Mouse (Mus musculus): ENCODE data around the gene Gjc2. TPM values are rescaled to one million over a fixed set of nuclear protein-coding genes. Genes with fewer than 3 reads are reported as not detected.
A peak's percentile ranks its signal among the peaks of the same experiment; 100 is the strongest.
"Not testable (repeated sequence)": the region's sequence is repeated elsewhere in the genome, so short reads cannot be mapped to it uniquely, and the experiment has no call there.

Gjc2 gene
- polyA plus RNA-seq, 1 experiment from 2014 or later: not detected

DNA sequence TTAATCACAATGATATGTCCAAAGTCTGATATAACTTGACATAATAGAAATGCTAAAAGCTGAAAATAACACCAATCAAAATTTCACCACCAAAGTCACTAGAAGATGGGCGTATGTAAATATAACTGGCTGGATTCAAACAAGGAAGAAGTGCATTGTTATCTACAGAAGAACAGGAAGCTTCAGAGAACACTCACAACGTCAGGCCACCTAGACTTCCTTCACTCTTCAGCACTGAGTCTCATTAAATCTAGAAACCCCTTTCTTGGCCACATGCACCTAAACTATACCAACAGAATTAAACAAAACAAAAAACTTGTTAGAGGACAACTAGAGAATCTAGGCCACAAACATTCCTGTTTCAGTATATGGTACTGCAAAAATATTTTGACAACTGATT is 41.5 kb upstream of the Gjc2 start:
- ATAC-seq (ENCODE audit: insufficient read depth, low FRiP score, low TSS enrichment) (no peak), DNase-seq (ENCODE audit: low spot score) (no peak)
- Histone ChIP-seq H3K4me3 (ENCODE audit: low read depth, low read length) (no peak overlapping the region), H3K36me3 (ENCODE audit: control insufficient read depth, insufficient read depth, low read length) (peaks cover 2% of the 10 kb centered on the region; the same call in 1 of the 2 replicates), H3K4me2 (ENCODE audit: low read depth) (no peak overlapping the region), H3K27me3 (ENCODE audit: control insufficient read depth, insufficient read depth, low read length) (no peaks in the 10 kb centered on the region), H3K9ac (ENCODE audit: low read length) (no peak overlapping the region), H3K9me3 (ENCODE audit: control insufficient read depth, low read length) (no peaks in the 10 kb centered on the region), H3K4me1 (ENCODE audit: control insufficient read depth, insufficient read depth, low read length) (peaks cover 19% of the 10 kb centered on the region), H3K27ac (ENCODE audit: low read depth, low read length) (no peak overlapping the region)
- WGBS: 85% methylated on average over 2 of the region's 2 CpGs

DNA sequence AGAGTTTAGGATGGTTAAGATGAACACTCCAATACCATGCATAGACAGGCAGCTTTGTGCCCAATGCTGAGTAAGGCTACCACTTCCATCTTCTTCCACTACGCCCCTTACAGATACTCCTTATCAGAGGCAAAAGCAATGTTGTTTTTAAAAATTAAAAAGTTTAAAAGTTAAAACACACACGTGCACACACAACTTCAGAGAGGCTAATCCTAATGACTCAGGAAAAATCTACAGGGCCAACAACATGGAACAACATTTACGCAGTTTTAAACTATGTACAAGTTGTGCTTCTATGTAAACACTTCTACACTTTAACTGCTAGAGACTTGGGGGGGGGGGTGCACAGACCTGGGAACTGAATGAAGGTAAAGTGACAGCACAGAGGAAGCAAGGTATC is 41.0 kb upstream of the Gjc2 start:
- no peak overlapping the region for H3K4me3 ChIP-seq (ENCODE audit: low read depth, low read length)

DNA sequence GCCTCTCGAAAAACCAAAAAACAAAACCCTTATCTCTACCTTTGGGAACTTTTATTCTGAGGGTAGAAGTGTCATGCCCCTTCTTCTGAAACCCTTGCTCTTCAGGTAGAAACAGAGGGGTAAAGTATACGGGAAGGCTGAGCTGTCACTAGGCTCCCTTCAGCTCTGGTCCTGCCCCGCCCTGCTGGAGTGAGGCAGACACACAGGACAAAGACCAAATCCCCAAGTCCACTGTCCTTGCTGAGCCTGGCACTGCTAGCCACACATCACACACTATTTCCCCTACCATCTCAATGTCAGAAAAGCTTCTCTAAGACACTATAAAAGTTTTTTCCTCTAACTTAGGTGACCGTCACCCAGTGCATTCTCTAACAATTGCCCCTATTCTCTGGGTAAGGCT is 39.3 kb upstream of the Gjc2 start:
- H3K36me3 ChIP-seq (ENCODE audit: control insufficient read depth, insufficient read depth, low read length): peaks cover 2% of the 10 kb centered on the region
- no peaks in the 10 kb centered on the region for H3K27me3 ChIP-seq (ENCODE audit: control insufficient read depth, insufficient read depth, low read length)
- 92% methylated on average over 4 of the region's 4 CpGs for WGBS
- H3K9me3 ChIP-seq (ENCODE audit: control insufficient read depth, low read length): no peaks in the 10 kb centered on the region
- no peak for DNase-seq (ENCODE audit: low spot score)
- no peak overlapping the region for H3K4me2 ChIP-seq (ENCODE audit: low read depth)
- H3K27ac ChIP-seq (ENCODE audit: low read depth, low read length): no peak overlapping the region
- H3K4me1 ChIP-seq (ENCODE audit: control insufficient read depth, insufficient read depth, low read length): peaks cover 16% of the 10 kb centered on the region
- H3K4me3 ChIP-seq (ENCODE audit: low read depth, low read length): no peak overlapping the region
- H3K9ac ChIP-seq (ENCODE audit: low read length): no peak overlapping the region
- no peak for ATAC-seq (ENCODE audit: insufficient read depth, low FRiP score, low TSS enrichment)

More for the DNA sequence above, 41.0 kb upstream of the Gjc2 start:
- Histone ChIP-seq H3K36me3 (ENCODE audit: control insufficient read depth, insufficient read depth, low read length) (peaks cover 2% of the 10 kb centered on the region; the same call in 1 of the 2 replicates), H3K9ac (ENCODE audit: low read length) (no peak overlapping the region), H3K27me3 (ENCODE audit: control insufficient read depth, insufficient read depth, low read length) (no peaks in the 10 kb centered on the region), H3K4me2 (ENCODE audit: low read depth) (no peak overlapping the region), H3K4me1 (ENCODE audit: control insufficient read depth, insufficient read depth, low read length) (peaks cover 19% of the 10 kb centered on the region), H3K27ac (ENCODE audit: low read depth, low read length) (no peak overlapping the region), H3K9me3 (ENCODE audit: control insufficient read depth, low read length) (no peaks in the 10 kb centered on the region)
- no peak for DNase-seq (ENCODE audit: low spot score)
- ATAC-seq (ENCODE audit: insufficient read depth, low FRiP score, low TSS enrichment): no peak
- WGBS: 92% methylated on average over 3 of the region's 3 CpGs

- H3K4me3 ChIP-seq (ENCODE audit: low read depth, low read length): no peak overlapping the region
- H3K36me3 ChIP-seq (ENCODE audit: control insufficient read depth, insufficient read depth, low read length): peaks cover 2% of the 10 kb centered on the region
- no peak overlapping the region for H3K27ac ChIP-seq (ENCODE audit: low read depth, low read length)
- H3K4me1 ChIP-seq (ENCODE audit: control insufficient read depth, insufficient read depth, low read length): peaks cover 12% of the 10 kb centered on the region
- no peak for ATAC-seq (ENCODE audit: insufficient read depth, low FRiP score, low TSS enrichment)
- no peak overlapping the region for H3K9ac ChIP-seq (ENCODE audit: low read length)
- no peak for DNase-seq (ENCODE audit: low spot score)
- no peak overlapping the region for H3K4me2 ChIP-seq (ENCODE audit: low read depth)
- no peaks in the 10 kb centered on the region for H3K27me3 ChIP-seq (ENCODE audit: control insufficient read depth, insufficient read depth, low read length)
- H3K9me3 ChIP-seq (ENCODE audit: control insufficient read depth, low read length): no peaks in the 10 kb centered on the region
These were observed 38.6 kb upstream of the Gjc2 start for GRCm38 (mm10) chr11:59221604-59222003.

- no peaks in the 10 kb centered on the region for H3K27me3 ChIP-seq (ENCODE audit: control insufficient read depth, insufficient read depth, low read length)
- H3K36me3 ChIP-seq (ENCODE audit: control insufficient read depth, insufficient read depth, low read length): peaks cover 2% of the 10 kb centered on the region
- no peak overlapping the region for H3K4me3 ChIP-seq (ENCODE audit: low read depth, low read length)
- no peaks in the 10 kb centered on the region for H3K4me1 ChIP-seq (ENCODE audit: control insufficient read depth, insufficient read depth, low read length)
- ATAC-seq (ENCODE audit: insufficient read depth, low FRiP score, low TSS enrichment) (no peak), DNase-seq (ENCODE audit: low spot score) (peak; percentile 35)
- H3K9me3 ChIP-seq (ENCODE audit: control insufficient read depth, low read length): no peaks in the 10 kb centered on the region
- no peak overlapping the region for H3K9ac ChIP-seq (ENCODE audit: low read length)
- H3K27ac ChIP-seq (ENCODE audit: low read depth, low read length): no peak overlapping the region
- no peak overlapping the region for H3K4me2 ChIP-seq (ENCODE audit: low read depth)
These were observed 36.1 kb upstream of the Gjc2 start for GRCm38 (mm10) chr11:59219064-59219463.

- peaks cover 2% of the 10 kb centered on the region for H3K36me3 ChIP-seq (ENCODE audit: control insufficient read depth, insufficient read depth, low read length)
- no peak for DNase-seq (ENCODE audit: low spot score)
- no peaks in the 10 kb centered on the region for H3K4me1 ChIP-seq (ENCODE audit: control insufficient read depth, insufficient read depth, low read length)
- H3K9me3 ChIP-seq (ENCODE audit: control insufficient read depth, low read length): no peaks in the 10 kb centered on the region
- H3K4me2 ChIP-seq (ENCODE audit: low read depth): no peak overlapping the region
- WGBS: 89% methylated on average over 4 of the region's 4 CpGs
- H3K9ac ChIP-seq (ENCODE audit: low read length): no peak overlapping the region
- no peak for ATAC-seq (ENCODE audit: insufficient read depth, low FRiP score, low TSS enrichment)
- no peaks in the 10 kb centered on the region for H3K27me3 ChIP-seq (ENCODE audit: control insufficient read depth, insufficient read depth, low read length)
- H3K4me3 ChIP-seq (ENCODE audit: low read depth, low read length): no peak overlapping the region
- no peak overlapping the region for H3K27ac ChIP-seq (ENCODE audit: low read depth, low read length)
These were observed 35.5 kb upstream of the Gjc2 start for GRCm38 (mm10) chr11:59218389-59218998.

- no peaks in the 10 kb centered on the region for H3K9me3 ChIP-seq (ENCODE audit: control insufficient read depth, low read length)
- H3K27me3 ChIP-seq (ENCODE audit: control insufficient read depth, insufficient read depth, low read length): no peaks in the 10 kb centered on the region
- 89% methylated on average over 3 of the region's 3 CpGs for WGBS
- ATAC-seq (ENCODE audit: insufficient read depth, low FRiP score, low TSS enrichment) (no peak), DNase-seq (ENCODE audit: low spot score) (no peak)
- no peaks in the 10 kb centered on the region for H3K4me1 ChIP-seq (ENCODE audit: control insufficient read depth, insufficient read depth, low read length)
- peaks cover 2% of the 10 kb centered on the region; the same call in 1 of the 2 replicates for H3K36me3 ChIP-seq (ENCODE audit: control insufficient read depth, insufficient read depth, low read length)
- H3K9ac ChIP-seq (ENCODE audit: low read length): no peak overlapping the region
- no peak overlapping the region for H3K4me3 ChIP-seq (ENCODE audit: low read depth, low read length)
- no peak overlapping the region for H3K4me2 ChIP-seq (ENCODE audit: low read depth)
- H3K27ac ChIP-seq (ENCODE audit: low read depth, low read length): no peak overlapping the region
These were observed 33.9 kb upstream of the Gjc2 start for GRCm38 (mm10) chr11:59216955-59217354.

GRCm38 (mm10) chr11:59212892-59213494 is 30.0 kb upstream of the Gjc2 start:
- 94% methylated on average over 12 of the region's 12 CpGs for WGBS
- H3K36me3 ChIP-seq (ENCODE audit: control insufficient read depth, insufficient read depth, low read length): peaks cover 15% of the 10 kb centered on the region
- no peaks in the 10 kb centered on the region for H3K27me3 ChIP-seq (ENCODE audit: control insufficient read depth, insufficient read depth, low read length)

DNA sequence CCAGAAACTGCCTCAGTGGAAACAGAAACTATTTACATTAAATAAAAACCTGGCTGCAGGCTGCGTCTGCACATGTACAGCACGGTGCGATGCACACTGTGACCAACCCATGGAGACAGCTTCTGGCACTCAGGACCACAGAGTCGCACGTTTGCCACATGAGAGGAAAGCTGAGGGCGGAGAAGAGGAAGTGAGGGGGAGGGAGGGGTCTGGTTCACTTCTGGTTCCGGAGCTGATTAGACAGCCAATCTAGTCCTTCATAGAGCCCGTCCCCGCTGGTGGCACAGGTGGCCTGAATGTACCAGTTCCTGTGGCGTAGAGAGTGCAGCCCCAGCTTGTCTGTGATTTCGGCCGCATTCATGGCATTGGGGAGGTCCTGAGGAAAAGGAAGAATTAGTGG is 29.3 kb upstream of the Gjc2 start:
- H3K4me2 ChIP-seq (ENCODE audit: low read depth); H3K4me1 ChIP-seq (ENCODE audit: control insufficient read depth, insufficient read depth, low read length); H3K4me3 ChIP-seq (ENCODE audit: low read depth, low read length); H3K9ac ChIP-seq (ENCODE audit: low read length); H3K27ac ChIP-seq (ENCODE audit: low read depth, low read length); ATAC-seq (ENCODE audit: insufficient read depth, low FRiP score, low TSS enrichment); H3K9me3 ChIP-seq (ENCODE audit: control insufficient read depth, low read length); H3K27me3 ChIP-seq (ENCODE audit: control insufficient read depth, insufficient read depth, low read length); DNase-seq (ENCODE audit: low spot score): not testable (repeated sequence)
- WGBS: 87% methylated on average over 12 of the region's 12 CpGs
- peaks cover 15% of the 10 kb centered on the region for H3K36me3 ChIP-seq (ENCODE audit: control insufficient read depth, insufficient read depth, low read length)

More at GRCm38 (mm10) chr11:59212892-59213494, 30.0 kb upstream of the Gjc2 start:
- 0 out of 2 replicates have a peak, but pooled peaks cover 8% of the 10 kb centered on the region for H3K4me1 ChIP-seq (ENCODE audit: control insufficient read depth, insufficient read depth, low read length)
- no peak overlapping the region for H3K9ac ChIP-seq (ENCODE audit: low read length)
- ATAC-seq (ENCODE audit: insufficient read depth, low FRiP score, low TSS enrichment) (no peak), DNase-seq (ENCODE audit: low spot score) (no peak)
- no peak overlapping the region for H3K27ac ChIP-seq (ENCODE audit: low read depth, low read length)
- no peak overlapping the region for H3K4me3 ChIP-seq (ENCODE audit: low read depth, low read length)
- no peaks in the 10 kb centered on the region for H3K9me3 ChIP-seq (ENCODE audit: control insufficient read depth, low read length)
- H3K4me2 ChIP-seq (ENCODE audit: low read depth): no peak overlapping the region

Data from neural tube, embryonic 11.5 days (tissue).